Mouse (Mus musculus) myocyte (in vitro differentiated cells): ENCODE measurements around the gene Tmem256. TPM values are rescaled to one million over a fixed set of nuclear protein-coding genes. Genes with fewer than 3 reads are reported as not detected.

Experiments
- H3K27me3 ChIP-seq: one replicate; pipeline ENCODE4 v1.6.1; 2011; ENCODE audit not compliant: control insufficient read depth, insufficient read depth, insufficient read length
- H3K36me3 ChIP-seq: one replicate; pipeline ENCODE4 v1.6.1; 2011; ENCODE audit not compliant: control insufficient read depth, insufficient read depth
- H3K4me2 ChIP-seq: one replicate; pipeline ENCODE4 v1.6.1; 2011; ENCODE audit warnings: low read depth, control low read depth
- H3K4me3 ChIP-seq: one replicate; pipeline ENCODE4 v1.5.1; 2011; ENCODE audit warnings: mild to moderate bottlenecking, control low read depth, moderate library complexity
- H3K79me2 ChIP-seq: one replicate; pipeline ENCODE4 v1.6.1; 2011; ENCODE audit not compliant: control insufficient read depth, insufficient read depth
- H3ac ChIP-seq: one replicate; pipeline ENCODE4 v1.6.1; 2011; ENCODE audit not compliant: control insufficient read depth, insufficient read length
- CEBPB ChIP-seq: IDR thresholded peaks from 2 replicates; pipeline ENCODE4 v1.6.1; 2011; ENCODE audit warnings: mild to moderate bottlenecking, moderate library complexity; ENCODE audit not compliant: poor library complexity, insufficient read depth, severe bottlenecking
- E2F4 ChIP-seq: IDR thresholded peaks from one replicate; pipeline ENCODE4 v1.6.1; 2011; ENCODE audit warnings: mild to moderate bottlenecking, control low read depth, moderate library complexity; ENCODE audit not compliant: insufficient read depth
- MAX ChIP-seq: IDR thresholded peaks from one replicate; pipeline ENCODE4 v1.6.1; 2011; ENCODE audit warnings: low read depth, mild to moderate bottlenecking, control low read depth
- MYOD1 ChIP-seq, 3 experiments: IDR thresholded peaks; one replicate each; pipeline ENCODE4 v1.6.1; 2011; ENCODE audit warnings: control low read depth in 2 of 3, low read depth in 2 of 3, mild to moderate bottlenecking in 2 of 3, moderate library complexity in 1 of 3; ENCODE audit not compliant: insufficient read length in 2 of 3, control insufficient read depth in 1 of 3
- MYOG ChIP-seq, 3 experiments: IDR thresholded peaks; one replicate each; pipeline ENCODE4 v1.6.1; 2011; ENCODE audit warnings: control low read depth in 2 of 3, low read depth in 2 of 3, mild to moderate bottlenecking in 2 of 3; ENCODE audit not compliant: insufficient read length in 2 of 3, control insufficient read depth in 1 of 3, insufficient read depth in 1 of 3
- POLR2A ChIP-seq: IDR thresholded peaks from one replicate; pipeline ENCODE4 v1.6.1; 2011; ENCODE audit warnings: low read depth, mild to moderate bottlenecking, control low read depth, moderate library complexity; ENCODE audit not compliant: insufficient read length
- POLR2AphosphoS2 ChIP-seq: IDR thresholded peaks from one replicate; pipeline ENCODE4 v1.6.1; 2011; ENCODE audit warnings: low read depth, control low read depth; ENCODE audit not compliant: insufficient read length
- REST ChIP-seq: IDR thresholded peaks from one replicate; pipeline ENCODE4 v1.6.1; 2011; ENCODE audit warnings: mild to moderate bottlenecking, control low read depth, moderate library complexity; ENCODE audit not compliant: insufficient read depth, insufficient read length
- SRF ChIP-seq: IDR thresholded peaks from one replicate; pipeline ENCODE4 v1.6.1; 2011; ENCODE audit warnings: low read depth; ENCODE audit not compliant: control insufficient read depth, insufficient read length
- TCF12 ChIP-seq: IDR thresholded peaks from one replicate; pipeline ENCODE4 v1.6.1; 2011; ENCODE audit warnings: mild to moderate bottlenecking, control low read depth; ENCODE audit not compliant: poor library complexity, insufficient read depth, severe bottlenecking
- TCF3 ChIP-seq: IDR thresholded peaks from one replicate; pipeline ENCODE4 v1.6.1; 2011; ENCODE audit warnings: low read depth, control low read depth; ENCODE audit not compliant: insufficient read length
- USF1 ChIP-seq: IDR thresholded peaks from one replicate; pipeline ENCODE4 v1.6.1; 2011; ENCODE audit warnings: low read depth, mild to moderate bottlenecking, control low read depth, moderate library complexity
- polyA plus RNA-seq: library from polyadenylated mRNA; unstranded; fragments of >200 nt; fragmentation: generic; extraction: Trizol; gene quantifications from one replicate; pipeline ENCODE4 v1.2.1, GENCODE M21; 2012; ENCODE audit warnings: missing spikeins

The Tmem256 gene
- polyA plus RNA-seq, 1 experiment = 259 TPM

DNA sequence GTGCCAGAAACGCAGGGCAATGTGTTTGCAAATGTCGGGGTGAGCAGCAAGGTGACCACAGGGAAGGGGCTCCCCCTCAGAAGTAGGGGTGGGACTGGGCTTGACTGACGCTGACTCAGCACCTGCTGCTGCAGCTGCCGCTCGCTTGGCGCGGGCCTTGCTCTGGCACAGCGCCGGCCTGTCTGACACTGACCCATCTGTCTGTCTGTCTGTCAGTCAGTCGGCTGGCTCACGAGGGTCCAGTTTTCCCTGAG, 38.2 kb upstream of the Tmem256 start:
- peak overlapping the region; percentile 65 for H3K4me3 ChIP-seq
- H3ac ChIP-seq = no peak overlapping the region
- H3K4me2 ChIP-seq = peak overlapping the region; percentile 99
- H3K36me3 ChIP-seq = peaks cover 4% of the 10 kb centered on the region
- H3K27me3 ChIP-seq = no peaks in the 10 kb centered on the region
- TF ChIP-seq TCF12 = peak; percentile 48
- TF ChIP-seq POLR2A = peak; percentile 37
- no peak for TF ChIP-seq USF1
- peak; percentile 86 for TF ChIP-seq TCF3
- no peak for TF ChIP-seq CEBPB
- peak; percentile 34 for TF ChIP-seq POLR2AphosphoS2
- TF ChIP-seq MAX = no peak
- no peak for TF ChIP-seq REST
- TF ChIP-seq MYOD1 (IDR thresholded peaks at IDR 0.05; ENCODE audit: control insufficient read depth in 1 of 3, insufficient read length in 2 of 3, low read depth in 2 of 3) = peak in 2 of 3 experiments; percentile 98 to 99
- TF ChIP-seq SRF = no peak
- TF ChIP-seq E2F4 = no peak
- peak; percentile 71 to 100 (median 99) for TF ChIP-seq MYOG (IDR thresholded peaks at IDR 0.05; ENCODE audit: control insufficient read depth in 1 of 3, insufficient read depth in 1 of 3, insufficient read length in 2 of 3, low read depth in 2 of 3)
- no peaks in the 10 kb centered on the region for H3K79me2 ChIP-seq

DNA sequence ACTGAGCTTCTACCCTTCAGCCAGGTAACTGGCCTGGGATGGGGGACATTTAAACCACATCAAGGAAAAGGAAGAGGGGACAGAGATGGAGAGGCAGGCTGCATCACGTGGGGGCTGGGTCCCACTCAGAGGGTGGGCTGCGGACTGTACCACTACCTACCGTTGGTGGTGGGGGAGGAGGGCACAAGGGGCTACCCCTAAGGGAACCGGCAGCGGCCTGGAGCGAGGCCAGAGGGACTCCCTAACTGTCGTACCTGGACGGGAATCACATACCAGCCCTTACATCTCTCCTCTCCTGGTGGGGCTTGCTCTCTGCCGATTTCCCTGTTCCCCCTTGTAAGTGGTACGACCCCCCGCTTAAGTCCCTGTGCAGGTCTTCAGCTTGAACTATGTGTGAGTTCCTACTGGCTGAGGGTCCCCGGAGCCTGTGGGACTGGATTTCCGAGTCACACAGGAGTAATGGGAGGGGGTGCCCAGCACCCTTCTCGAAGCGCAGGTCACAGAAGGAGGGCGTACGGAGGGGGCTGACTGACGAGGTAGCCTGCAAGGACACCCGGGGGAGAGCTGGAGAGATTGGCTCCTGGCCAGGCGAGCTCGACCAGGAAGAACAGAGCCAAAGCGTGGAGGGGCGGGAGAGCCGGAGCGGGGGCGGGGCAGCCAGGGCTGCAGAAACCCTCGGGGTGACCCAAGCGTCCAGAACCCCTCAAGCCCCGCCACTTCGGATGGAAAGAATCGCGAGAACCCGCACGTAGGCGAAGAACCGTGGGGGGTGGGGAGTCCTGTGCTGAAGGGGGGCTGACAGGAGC, 37.7 kb upstream of the Tmem256 start:
- Histone ChIP-seq H3K4me2 (peak overlapping the region; percentile 99), H3K36me3 (peaks cover 4% of the 10 kb centered on the region), H3K4me3 (peak overlapping the region; percentile 65), H3ac (peak overlapping the region; percentile 3), H3K79me2 (no peaks in the 10 kb centered on the region), H3K27me3 (no peaks in the 10 kb centered on the region)
- no peak for TF ChIP-seq REST
- no peak for TF ChIP-seq TCF3
- no peak for TF ChIP-seq POLR2A
- TF ChIP-seq USF1 = peak; percentile 28
- no peak for TF ChIP-seq E2F4

DNA sequence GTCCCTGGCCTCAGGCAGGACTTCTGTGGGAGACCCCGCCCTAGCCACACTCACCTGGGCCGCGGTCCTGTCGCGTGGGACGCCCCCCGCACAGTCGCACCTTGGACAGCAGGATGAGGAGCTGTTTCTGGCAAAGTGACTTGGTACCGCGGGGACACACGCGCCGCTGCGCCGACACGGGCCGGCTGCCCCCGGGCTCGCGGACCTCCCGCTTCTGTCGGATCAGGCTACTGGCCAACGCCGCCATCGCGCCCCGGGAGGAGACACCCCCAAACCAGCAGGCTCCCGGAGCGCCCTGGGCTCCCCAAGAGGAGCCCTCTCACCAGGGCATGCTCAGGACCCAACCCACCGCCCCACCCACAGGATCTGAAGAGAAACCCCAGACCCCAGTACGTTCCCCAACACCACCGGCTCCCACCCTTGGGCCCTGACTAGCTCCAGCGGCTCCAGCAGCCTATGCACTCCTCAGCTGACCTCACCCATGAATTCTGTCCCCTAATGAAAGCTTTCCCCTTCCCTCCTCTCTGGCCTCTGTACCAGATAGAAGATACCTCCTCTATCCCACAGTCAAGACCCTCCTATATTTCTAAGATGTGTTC, 36.8 kb upstream of the Tmem256 start, which contains the start of gene Fgf11:
Gene Fgf11, minus strand, starts transcription at position 479 of the 599 bp plus-strand sequence.
- H3K4me2 ChIP-seq = peak within 1 kb of the TSS; percentile 99
- H3K4me3 ChIP-seq = peak within 1 kb of the TSS; percentile 65
- H3K36me3 ChIP-seq = peaks cover 4% of the 10 kb centered on the region
- H3ac ChIP-seq = peak within 1 kb of the TSS; percentile 3
- no peaks in the 10 kb centered on the region for H3K27me3 ChIP-seq
- TF ChIP-seq REST (no peak), POLR2A (peak; percentile 19), MYOG (IDR thresholded peaks at IDR 0.05; ENCODE audit: control insufficient read depth in 1 of 3, insufficient read depth in 1 of 3, insufficient read length in 2 of 3, low read depth in 2 of 3) (peak in 1 of 3 experiments; percentile 30), POLR2AphosphoS2 (peak; percentile 30)
- H3K79me2 ChIP-seq = no peaks in the 10 kb centered on the region

DNA sequence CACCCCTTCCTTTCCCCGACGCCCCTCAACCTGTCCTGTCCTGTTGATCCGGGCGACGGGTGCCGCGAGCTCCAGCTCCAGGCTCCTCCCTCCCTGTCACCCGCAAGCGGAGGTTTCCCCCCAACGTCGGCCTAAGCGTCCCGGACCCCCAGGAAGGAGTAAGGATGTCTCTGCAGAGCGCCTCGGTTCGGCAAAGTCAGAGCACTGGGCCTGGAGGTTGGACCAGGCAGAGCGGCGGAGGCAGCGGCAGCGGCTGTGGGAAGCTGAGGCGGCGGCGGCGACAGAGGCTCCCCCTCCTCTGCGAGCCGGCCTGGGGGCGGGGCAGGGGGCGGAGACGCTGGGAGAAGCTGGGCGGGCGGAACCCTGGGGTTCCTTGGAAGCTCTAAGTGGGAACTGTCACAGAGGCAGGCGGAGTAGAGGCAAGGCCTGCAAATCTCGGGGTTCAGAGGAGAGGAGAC, 35.6 kb upstream of the Tmem256 start:
- Histone ChIP-seq H3K4me3 (peak overlapping the region; percentile 65), H3ac (peak overlapping the region; percentile 3), H3K36me3 (no peaks in the 10 kb centered on the region), H3K27me3 (no peaks in the 10 kb centered on the region), H3K4me2 (peak overlapping the region; percentile 99), H3K79me2 (no peaks in the 10 kb centered on the region)
- TF ChIP-seq POLR2A (peak; percentile 86), REST (no peak), POLR2AphosphoS2 (peak; percentile 89), MYOG (IDR thresholded peaks at IDR 0.05; ENCODE audit: control insufficient read depth in 1 of 3, insufficient read depth in 1 of 3, insufficient read length in 2 of 3, low read depth in 2 of 3) (peak in 1 of 3 experiments; percentile 31), TCF3 (no peak), MYOD1 (IDR thresholded peaks at IDR 0.05; ENCODE audit: control insufficient read depth in 1 of 3, insufficient read length in 2 of 3, low read depth in 2 of 3) (peak in 1 of 3 experiments; percentile 19)

DNA sequence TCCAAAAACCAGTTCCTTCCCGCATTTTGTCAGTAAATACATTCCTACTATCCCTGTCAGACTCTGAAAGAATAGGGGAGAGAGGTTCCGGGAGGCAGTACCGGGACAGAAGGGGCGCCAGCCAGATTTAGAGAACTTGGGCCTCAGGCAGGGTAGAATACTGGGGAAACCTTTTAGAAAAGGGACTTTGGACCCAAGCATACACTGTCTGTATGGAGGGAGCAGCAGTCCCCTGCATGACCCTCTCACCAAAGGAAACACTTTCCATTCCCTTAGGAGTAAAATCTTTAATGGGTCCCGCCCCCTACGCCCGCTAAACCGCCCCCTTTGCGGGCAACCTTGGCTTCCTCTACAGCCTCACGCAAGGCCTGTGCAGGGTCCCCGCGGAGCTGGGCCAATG, 35.0 kb upstream of the Tmem256 start:
- no peak for TF ChIP-seq USF1
- TF ChIP-seq MAX = no peak
- no peak for TF ChIP-seq E2F4
- no peak for TF ChIP-seq POLR2AphosphoS2
- no peak for TF ChIP-seq POLR2A
- TF ChIP-seq MYOD1 (IDR thresholded peaks at IDR 0.05; ENCODE audit: control insufficient read depth in 1 of 3, insufficient read length in 2 of 3, low read depth in 2 of 3) = no peak
- peak overlapping the region; percentile 3 for H3ac ChIP-seq
- H3K4me2 ChIP-seq = peak overlapping the region; percentile 99
- peak overlapping the region; percentile 65 for H3K4me3 ChIP-seq
- no peaks in the 10 kb centered on the region for H3K27me3 ChIP-seq
- no peaks in the 10 kb centered on the region for H3K36me3 ChIP-seq
- no peaks in the 10 kb centered on the region for H3K79me2 ChIP-seq
